Mouse (Mus musculus): ENCODE data around the gene Gp1bb. TPM values are rescaled to one million over a fixed set of nuclear protein-coding genes. Genes with fewer than 3 reads are reported as not detected.

The Gp1bb gene
- polyA plus RNA-seq, 1 experiment, result 2.1 TPM

DNA sequence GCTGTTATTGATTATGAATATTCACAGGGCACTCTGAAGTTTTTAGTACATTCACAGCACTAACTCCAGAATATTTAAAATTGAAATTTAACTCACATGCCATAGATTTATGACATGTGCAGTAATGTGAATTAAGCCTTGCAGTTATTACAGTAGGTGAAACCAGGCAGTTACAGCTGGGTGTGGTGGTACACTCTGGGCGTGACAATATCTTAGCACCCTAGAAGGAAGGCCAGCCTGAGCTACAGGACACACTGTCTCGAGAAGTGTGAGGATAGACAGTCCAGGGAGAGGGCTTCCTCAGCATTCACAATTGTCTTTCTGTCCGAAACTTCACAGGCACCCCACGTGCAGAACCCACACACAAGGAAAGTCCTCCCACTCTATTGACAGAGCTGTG lies 22.3 kb upstream of the Gp1bb start:
- Histone ChIP-seq H3K27me3 (ENCODE audit: control insufficient read depth, insufficient read depth, low read length) (no peaks in the 10 kb centered on the region), H3K27ac (ENCODE audit: insufficient read depth, low read length) (no peak overlapping the region), H3K4me1 (ENCODE audit: control insufficient read depth, insufficient read depth, low read length) (no peaks in the 10 kb centered on the region), H3K4me3 (replicated peaks; ENCODE audit: insufficient read depth, low read depth, low read length) (no peak overlapping the region)
- TF ChIP-seq POLR2A (IDR thresholded peaks at IDR 0.05; ENCODE audit: borderline replicate concordance, insufficient read depth, low read length), result no peak
- no peak for TF ChIP-seq CTCF (IDR thresholded peaks at IDR 0.05; ENCODE audit: borderline replicate concordance, insufficient read depth, low read depth, low read length)
- 68% methylated on average over 4 of the region's 4 CpGs for WGBS
- DNase-seq, result no peak

DNA sequence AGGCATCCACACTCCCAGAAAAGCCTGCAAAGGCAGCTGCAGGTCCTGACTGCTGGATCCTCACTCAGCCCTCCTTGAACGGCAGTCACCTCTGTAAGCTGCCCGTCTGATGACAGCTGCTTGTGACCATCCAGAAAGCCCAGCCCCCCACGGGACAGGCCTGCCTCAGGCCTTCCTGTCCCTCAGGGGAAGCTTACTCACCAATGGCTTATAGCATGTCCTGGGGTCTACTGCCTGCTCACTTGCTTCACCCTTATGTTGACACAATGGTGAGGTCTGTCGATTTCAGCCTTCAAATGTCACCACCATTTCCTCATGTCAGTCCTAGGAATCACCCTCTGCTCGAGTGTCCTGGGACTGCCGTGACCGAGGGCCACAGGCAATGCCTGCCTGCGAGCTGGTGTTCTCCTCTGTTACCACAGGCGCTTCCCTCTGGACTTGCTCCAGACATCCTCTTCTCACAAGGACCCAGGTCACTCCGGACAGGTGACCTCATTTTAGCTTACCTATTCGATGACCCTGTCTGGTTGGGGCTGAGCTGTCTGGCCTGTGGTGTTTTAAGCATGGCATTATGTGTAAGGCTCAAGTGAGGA lies 21.3 kb upstream of the Gp1bb start:
- no peak for DNase-seq
- Histone ChIP-seq H3K4me1 (ENCODE audit: control insufficient read depth, insufficient read depth, low read length) (no peaks in the 10 kb centered on the region), H3K27ac (ENCODE audit: insufficient read depth, low read length) (no peak overlapping the region), H3K27me3 (ENCODE audit: control insufficient read depth, insufficient read depth, low read length) (no peaks in the 10 kb centered on the region), H3K4me3 (replicated peaks; ENCODE audit: insufficient read depth, low read depth, low read length) (no peak overlapping the region)
- 76% methylated on average over 11 of the region's 11 CpGs for WGBS
- TF ChIP-seq POLR2A (IDR thresholded peaks at IDR 0.05; ENCODE audit: borderline replicate concordance, insufficient read depth, low read length) (no peak), CTCF (IDR thresholded peaks at IDR 0.05; ENCODE audit: borderline replicate concordance, insufficient read depth, low read depth, low read length) (no peak)

DNA sequence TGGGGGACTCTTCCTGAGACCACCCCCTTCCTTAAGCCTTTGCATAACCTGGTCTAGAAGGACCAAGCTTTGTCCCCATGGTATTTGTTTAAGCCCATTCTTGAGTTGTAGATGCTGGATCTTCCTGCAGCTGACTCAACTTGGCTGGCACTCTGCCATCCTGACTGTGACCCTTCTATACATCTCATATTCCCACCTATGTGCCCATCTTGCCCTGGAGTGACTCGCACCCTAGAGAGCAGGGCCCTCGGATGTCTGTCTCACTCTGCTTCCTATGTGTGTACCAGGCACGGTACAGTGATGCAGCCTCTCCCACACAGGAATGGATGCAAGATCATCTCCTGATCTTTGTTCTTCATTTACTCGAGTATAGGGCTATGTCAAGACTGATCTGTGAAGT lies 20.7 kb upstream of the Gp1bb start:
- 78% methylated on average over 4 of the region's 4 CpGs for WGBS
- H3K27me3 ChIP-seq (ENCODE audit: control insufficient read depth, insufficient read depth, low read length), result no peaks in the 10 kb centered on the region
- H3K27ac ChIP-seq (ENCODE audit: insufficient read depth, low read length), result no peak overlapping the region
- H3K4me1 ChIP-seq (ENCODE audit: control insufficient read depth, insufficient read depth, low read length), result no peaks in the 10 kb centered on the region
- H3K4me3 ChIP-seq (replicated peaks; ENCODE audit: insufficient read depth, low read depth, low read length), result no peak overlapping the region
- TF ChIP-seq CTCF (IDR thresholded peaks at IDR 0.05; ENCODE audit: borderline replicate concordance, insufficient read depth, low read depth, low read length) (no peak), POLR2A (IDR thresholded peaks at IDR 0.05; ENCODE audit: borderline replicate concordance, insufficient read depth, low read length) (no peak)
- no peak for DNase-seq

DNA sequence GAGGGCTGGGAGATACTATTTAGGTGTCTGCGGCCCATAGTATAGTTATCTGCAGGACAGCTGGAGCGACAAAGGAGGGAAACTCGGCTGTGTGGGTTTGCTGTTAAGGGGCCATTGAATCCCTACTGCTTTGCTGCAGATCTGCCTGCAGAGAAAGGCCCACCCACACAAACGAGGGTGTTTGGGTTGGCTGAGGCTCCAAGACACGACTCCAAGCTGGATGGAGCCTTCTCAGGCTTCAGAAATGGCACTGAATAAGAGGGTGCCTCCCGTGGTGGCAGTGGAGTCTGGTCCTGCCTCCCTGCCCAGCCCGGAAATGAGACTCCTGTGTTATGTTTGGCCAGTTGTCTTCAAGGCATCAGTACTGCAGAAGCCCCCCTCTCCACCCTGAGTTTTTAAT lies 20.1 kb upstream of the Gp1bb start:
- 56% methylated on average over 7 of the region's 7 CpGs for WGBS
- no peak for TF ChIP-seq POLR2A (IDR thresholded peaks at IDR 0.05; ENCODE audit: borderline replicate concordance, insufficient read depth, low read length)
- Histone ChIP-seq H3K4me1 (ENCODE audit: control insufficient read depth, insufficient read depth, low read length) (no peaks in the 10 kb centered on the region), H3K27me3 (ENCODE audit: control insufficient read depth, insufficient read depth, low read length) (no peaks in the 10 kb centered on the region), H3K27ac (ENCODE audit: insufficient read depth, low read length) (no peak overlapping the region), H3K4me3 (replicated peaks; ENCODE audit: insufficient read depth, low read depth, low read length) (no peak overlapping the region)
- no peak for DNase-seq

DNA sequence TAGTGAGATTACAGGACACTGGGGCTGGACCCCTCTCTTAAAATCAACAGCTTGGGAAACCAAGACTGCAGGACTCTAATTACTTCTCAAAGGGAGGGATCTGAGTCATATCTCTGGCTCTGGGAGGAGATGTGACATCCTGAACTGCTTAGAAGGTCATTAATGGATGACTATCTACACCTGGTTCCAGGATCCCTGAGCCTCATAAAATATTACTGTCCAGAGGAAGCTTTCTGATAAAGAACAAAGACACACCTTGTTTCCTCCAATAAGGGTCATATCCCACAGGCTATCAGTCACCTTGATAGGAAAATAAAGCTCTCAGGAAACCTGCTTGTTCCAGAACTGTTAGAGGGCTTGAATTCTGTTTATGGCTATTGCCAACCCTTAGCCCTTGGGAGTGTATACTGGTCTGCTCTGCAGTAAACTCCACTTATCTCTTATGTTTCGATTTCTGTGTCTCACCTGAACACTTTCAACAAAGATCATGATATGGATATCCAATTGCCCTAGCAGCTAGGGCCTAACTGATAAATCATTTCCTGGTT lies 17.3 kb upstream of the Gp1bb start:
- TF ChIP-seq CTCF (IDR thresholded peaks at IDR 0.05; ENCODE audit: borderline replicate concordance, insufficient read depth, low read depth, low read length) (no peak), POLR2A (IDR thresholded peaks at IDR 0.05; ENCODE audit: borderline replicate concordance, insufficient read depth, low read length) (no peak)
- H3K27me3 ChIP-seq (ENCODE audit: control insufficient read depth, insufficient read depth, low read length), result no peaks in the 10 kb centered on the region
- H3K4me1 ChIP-seq (ENCODE audit: control insufficient read depth, insufficient read depth, low read length), result no peaks in the 10 kb centered on the region
- DNase-seq, result no peak
- WGBS, result 89% methylated on average over 1 of the region's 1 CpGs
- no peak overlapping the region for H3K4me3 ChIP-seq (replicated peaks; ENCODE audit: insufficient read depth, low read depth, low read length)
- no peak overlapping the region for H3K27ac ChIP-seq (ENCODE audit: insufficient read depth, low read length)

DNA sequence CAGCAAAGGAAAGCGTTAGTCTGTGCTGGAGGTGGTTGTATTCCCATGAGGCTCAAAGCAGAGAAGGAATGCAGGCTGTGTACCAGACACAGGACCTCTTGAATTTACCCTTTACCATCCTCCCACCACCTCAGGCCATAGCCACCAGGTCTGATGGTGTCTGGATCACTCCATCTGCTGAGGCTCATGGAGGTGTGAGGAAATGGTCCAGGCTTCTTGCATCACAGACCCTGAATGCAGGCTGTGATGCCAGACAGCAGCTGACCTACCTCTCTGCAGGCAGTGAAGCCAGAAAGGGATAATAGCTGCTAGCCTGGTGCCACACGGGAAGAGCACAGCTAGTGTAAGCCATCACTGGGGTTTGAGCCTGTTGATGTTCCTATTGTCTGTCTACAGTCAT lies 16.2 kb upstream of the Gp1bb start:
- Histone ChIP-seq H3K27ac (ENCODE audit: insufficient read depth, low read length) (no peak overlapping the region), H3K4me1 (ENCODE audit: control insufficient read depth, insufficient read depth, low read length) (no peaks in the 10 kb centered on the region), H3K27me3 (ENCODE audit: control insufficient read depth, insufficient read depth, low read length) (no peaks in the 10 kb centered on the region), H3K4me3 (replicated peaks; ENCODE audit: insufficient read depth, low read depth, low read length) (no peak overlapping the region)
- DNase-seq, result no peak
- TF ChIP-seq CTCF (IDR thresholded peaks at IDR 0.05; ENCODE audit: borderline replicate concordance, insufficient read depth, low read depth, low read length) (no peak), POLR2A (IDR thresholded peaks at IDR 0.05; ENCODE audit: borderline replicate concordance, insufficient read depth, low read length) (no peak)
- WGBS, result 48% methylated on average over 2 of the region's 2 CpGs

DNA sequence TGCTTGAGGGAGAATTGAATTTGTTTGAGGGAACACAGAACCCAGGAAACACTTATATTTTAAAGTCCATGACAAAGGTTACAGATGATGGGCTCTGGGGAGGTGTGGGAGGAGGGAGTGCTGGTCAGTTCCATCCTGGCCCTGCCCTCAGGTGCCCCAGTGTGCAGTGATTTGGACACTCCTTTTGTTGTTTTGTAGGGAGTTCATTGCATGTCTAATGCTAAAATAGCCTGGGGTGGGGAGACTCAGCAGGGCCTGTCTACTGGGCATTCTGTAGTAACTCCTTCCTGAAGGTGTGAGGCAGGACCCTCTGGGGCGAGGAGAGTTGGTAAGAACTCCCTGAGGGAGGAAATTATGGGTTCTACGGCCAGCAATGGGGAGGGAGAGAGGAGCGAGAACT lies 14.6 kb upstream of the Gp1bb start:
- H3K27ac ChIP-seq (ENCODE audit: insufficient read depth, low read length), result no peak overlapping the region
- 42% methylated on average over 3 of the region's 3 CpGs for WGBS
- no peak overlapping the region for H3K4me3 ChIP-seq (replicated peaks; ENCODE audit: insufficient read depth, low read depth, low read length)
- H3K4me1 ChIP-seq (ENCODE audit: control insufficient read depth, insufficient read depth, low read length), result no peaks in the 10 kb centered on the region
- TF ChIP-seq CTCF (IDR thresholded peaks at IDR 0.05; ENCODE audit: borderline replicate concordance, insufficient read depth, low read depth, low read length) (no peak), POLR2A (IDR thresholded peaks at IDR 0.05; ENCODE audit: borderline replicate concordance, insufficient read depth, low read length) (no peak)
- DNase-seq, result no peak
- no peaks in the 10 kb centered on the region for H3K27me3 ChIP-seq (ENCODE audit: control insufficient read depth, insufficient read depth, low read length)

DNA sequence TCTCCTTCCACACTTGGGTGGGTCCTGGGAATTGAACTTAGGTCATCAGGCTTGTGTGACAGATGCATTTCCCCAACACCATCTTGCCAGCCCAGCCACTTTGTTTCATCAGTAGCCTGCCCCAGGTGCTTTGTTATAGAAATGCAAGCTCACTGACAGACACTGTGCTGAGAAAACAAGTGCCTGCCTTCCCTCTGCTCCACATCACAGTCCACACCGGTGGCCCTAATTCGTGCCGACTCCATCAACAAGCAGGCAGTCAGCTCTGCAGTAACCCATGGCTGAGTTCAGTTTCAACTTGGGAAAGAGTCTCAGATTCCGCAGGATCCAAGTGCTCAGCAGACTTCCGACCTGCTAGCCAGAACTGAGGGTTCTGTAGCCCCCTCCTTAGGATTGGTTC lies 14.2 kb upstream of the Gp1bb start:
- Histone ChIP-seq H3K27me3 (ENCODE audit: control insufficient read depth, insufficient read depth, low read length) (no peaks in the 10 kb centered on the region), H3K4me3 (replicated peaks; ENCODE audit: insufficient read depth, low read depth, low read length) (no peak overlapping the region), H3K27ac (ENCODE audit: insufficient read depth, low read length) (no peak overlapping the region), H3K4me1 (ENCODE audit: control insufficient read depth, insufficient read depth, low read length) (no peaks in the 10 kb centered on the region)
- WGBS, result 79% methylated on average over 5 of the region's 5 CpGs
- no peak for DNase-seq
- TF ChIP-seq CTCF (IDR thresholded peaks at IDR 0.05; ENCODE audit: borderline replicate concordance, insufficient read depth, low read depth, low read length) (no peak), POLR2A (IDR thresholded peaks at IDR 0.05; ENCODE audit: borderline replicate concordance, insufficient read depth, low read length) (no peak)
